Mouse (Mus musculus): ENCODE measurements around the gene Psmb5.

- TF ChIP-seq CTCF (IDR thresholded peaks at IDR 0.05; ENCODE audit: control insufficient read depth, insufficient read depth, insufficient read length): no peak
- TF ChIP-seq MYOD1 (IDR thresholded peaks at IDR 0.05; ENCODE audit: control insufficient read depth, insufficient read length, low read depth): no peak
- no peak for TF ChIP-seq MAX (IDR thresholded peaks at IDR 0.05)
- TF ChIP-seq CEBPB (IDR thresholded peaks at IDR 0.05; ENCODE audit: low read depth): no peak
- no peak for TF ChIP-seq USF1 (IDR thresholded peaks at IDR 0.05; ENCODE audit: low read depth)
- TF ChIP-seq FOSL1 (IDR thresholded peaks at IDR 0.05; ENCODE audit: insufficient read depth, low read length, poor library complexity, severe bottlenecking): no peak
Measured at GRCm38 (mm10) chr14:54651556-54651955, 33.7 kb upstream of the Psmb5 start.
